Mouse (Mus musculus) left cerebral cortex, postnatal 14 days (tissue): ENCODE data around the gene Nicn1. TPM values are rescaled to one million over a fixed set of nuclear protein-coding genes. Genes with fewer than 3 reads are reported as not detected.

ENCODE experiments used
- total RNA-seq, 2 experiments: library from RNA; stranded (reverse); gene quantifications; 2 replicates each; pipeline ENCODE4 v1.2.3; 2021

Nicn1 gene
- total RNA-seq, 2 experiments from 2014 or later = 108 to 118 TPM

Other genes starting within 250 kb of the Nicn1 start
- gene Gmppb, start 241.2 kb upstream of the Nicn1 start, total RNA-seq = 10 to 100 TPM; 19.0 to 22.1 TPM
- 1 to 10 TPM; 1.5 to 2.0 TPM for gene Amigo3, start 237.3 kb upstream of the Nicn1 start, total RNA-seq
- not detected for gene Mst1, start 210.0 kb upstream of the Nicn1 start, total RNA-seq
- gene Rnf123, start 207.1 kb upstream of the Nicn1 start, total RNA-seq = 100 to 1,000 TPM in 1 of 2 experiments, 10 to 100 TPM in 1; 93.9 to 103 TPM
- gene Apeh, start 195.8 kb upstream of the Nicn1 start, total RNA-seq = 10 to 100 TPM; 33.3 to 35.4 TPM
- gene Bsn, start 100.0 kb upstream of the Nicn1 start, total RNA-seq = 100 to 1,000 TPM; 223 to 244 TPM
- 100 to 1,000 TPM; 122 to 125 TPM for gene Dag1, start 26.5 kb upstream of the Nicn1 start, total RNA-seq
- gene Amt, start 6.4 kb downstream of the Nicn1 start, total RNA-seq = 10 to 100 TPM; 26.0 to 31.3 TPM
- gene Rhoa, start 15.7 kb downstream of the Nicn1 start, total RNA-seq = 100 to 1,000 TPM; 185 to 197 TPM
- 10 to 100 TPM; 45.9 to 46.1 TPM for gene Tcta, start 15.7 kb downstream of the Nicn1 start, total RNA-seq
- gene Gpx1, start 48.5 kb downstream of the Nicn1 start, total RNA-seq = 100 to 1,000 TPM in 1 of 2 experiments, 10 to 100 TPM in 1; 86.5 to 108 TPM
- 100 to 1,000 TPM; 115 to 122 TPM for gene Usp4, start 57.4 kb downstream of the Nicn1 start, total RNA-seq
- gene 1700102P08Rik, start 102.4 kb downstream of the Nicn1 start, total RNA-seq = 1 to 10 TPM; 1.4 to 2.7 TPM
- under 1 TPM; 0.11 to 0.21 TPM for gene Ccdc36, start 138.1 kb downstream of the Nicn1 start, total RNA-seq
- gene BC048562, start 146.1 kb downstream of the Nicn1 start, total RNA-seq = not detected
- 10 to 100 TPM; 38.3 to 40.2 TPM for gene Ccdc71, start 170.1 kb downstream of the Nicn1 start, total RNA-seq
- gene Klhdc8b, start 171.2 kb downstream of the Nicn1 start, total RNA-seq = 10 to 100 TPM; 36.1 to 38.4 TPM
- 10 to 100 TPM; 36.0 to 38.3 TPM for gene Lamb2, start 189.3 kb downstream of the Nicn1 start, total RNA-seq
- gene Usp19, start 200.2 kb downstream of the Nicn1 start, total RNA-seq = 100 to 1,000 TPM; 119 to 128 TPM
- gene Qars, start 217.3 kb downstream of the Nicn1 start, total RNA-seq = 10 to 100 TPM; 76.7 to 80.8 TPM
- 100 to 1,000 TPM; 126 to 130 TPM for gene Qrich1, start 226.4 kb downstream of the Nicn1 start, total RNA-seq